ENCODE assay signal across 8 mouse cellular contexts in the genomic region with DNA sequence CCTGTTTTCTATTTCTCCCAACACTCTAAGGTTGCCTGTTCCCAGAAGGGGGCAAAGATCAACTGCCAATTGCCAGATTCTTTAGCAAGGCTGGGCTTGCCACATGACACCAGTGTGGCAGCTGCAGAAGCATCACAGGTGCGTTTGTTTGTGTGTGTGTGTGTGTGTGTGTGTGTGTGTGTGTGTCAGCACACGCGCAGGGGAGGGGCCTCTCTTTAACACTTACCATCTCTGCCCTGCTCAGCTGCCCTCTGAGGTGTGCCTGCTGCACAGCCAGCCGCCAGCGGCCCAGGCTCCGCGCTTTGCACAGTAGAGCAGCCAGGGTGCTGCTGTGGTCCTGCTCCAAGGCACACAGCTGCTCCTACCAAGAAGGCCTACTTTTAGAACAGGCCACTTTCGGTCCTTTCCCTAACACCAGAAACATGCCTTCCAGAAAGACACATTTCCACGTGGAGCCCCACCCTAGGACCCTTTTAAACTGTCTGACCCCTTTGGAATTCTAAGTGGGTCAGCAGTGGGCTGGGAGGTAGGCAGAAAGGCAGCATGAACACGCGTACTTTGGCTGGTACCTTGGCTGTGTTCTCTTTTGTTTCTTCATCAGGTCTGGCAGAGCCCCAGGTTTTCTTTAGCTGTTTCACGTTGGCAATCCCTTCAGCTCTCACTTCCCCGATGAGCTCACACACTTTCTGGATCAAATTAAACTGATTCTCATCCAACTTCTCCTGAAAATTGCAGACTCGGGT. TPM values are rescaled to one million over a fixed set of nuclear protein-coding genes. Genes with fewer than 3 reads are reported as not detected.
DNase-seq lines count a peak whose midpoint lies in the region; ATAC-seq and TF ChIP-seq lines count a peak whose summit lies in the region.

No protein-coding gene starts in this region.

- no peak for ATAC-seq in liver, embryonic 12.5 days
- ATAC-seq in intestine, postnatal 0 days: peak; percentile 97
- peak; percentile 86 for ATAC-seq in limb, embryonic 13.5 days (ENCODE audit: low FRiP score, low read depth)

- 48% methylated on average over 14 of the region's 14 CpGs for WGBS in liver, embryonic 12.5 days (ENCODE audit: insufficient replicate concordance)
- 37% methylated on average over 14 of the region's 14 CpGs for WGBS in intestine, postnatal 0 days
- 26% methylated on average over 14 of the region's 14 CpGs for WGBS in limb, embryonic 13.5 days

- 0 out of 2 replicates have a peak, but pooled peaks have one; percentile 3 for TF ChIP-seq CTCF in intestine, postnatal 0 days (IDR thresholded peaks at IDR 0.05; ENCODE audit: low read depth)

- no peak overlapping the region for H3K4me3 ChIP-seq in liver, embryonic 12.5 days
- no peak overlapping the region for H3K4me3 ChIP-seq in intestine, postnatal 0 days (ENCODE audit: low read depth, low read length)
- no peak overlapping the region for H3K4me3 ChIP-seq in limb, embryonic 13.5 days

- no peak overlapping the region for H3K4me2 ChIP-seq in liver, embryonic 12.5 days
- peak overlapping the region; percentile 10; the same call in 1 of the 2 replicates for H3K4me2 ChIP-seq in intestine, postnatal 0 days (replicated peaks; ENCODE audit: low read depth)
- 0 out of 2 replicates have a peak overlapping the region, but pooled peaks have one; percentile 4 for H3K4me2 ChIP-seq in limb, embryonic 13.5 days (replicated peaks)

- no peak overlapping the region for H3K27ac ChIP-seq in liver, embryonic 12.5 days
- peak overlapping the region; percentile 89 for H3K27ac ChIP-seq in intestine, postnatal 0 days (ENCODE audit: low read depth, low read length)
- H3K27ac ChIP-seq in limb, embryonic 13.5 days: peak overlapping the region; percentile 67

- H3K9ac ChIP-seq in liver, embryonic 12.5 days: no peak overlapping the region
- H3K9ac ChIP-seq in intestine, postnatal 0 days (ENCODE audit: low read depth, low read length): no peak overlapping the region
- H3K9ac ChIP-seq in limb, embryonic 13.5 days: no peak overlapping the region; the same call in 1 of the 2 replicates

- no peaks in the 10 kb centered on the region for H3K36me3 ChIP-seq in liver, embryonic 12.5 days
- no peaks in the 10 kb centered on the region for H3K36me3 ChIP-seq in intestine, postnatal 0 days (ENCODE audit: control insufficient read depth, insufficient read depth)
- peaks cover 4% of the 10 kb centered on the region for H3K36me3 ChIP-seq in limb, embryonic 13.5 days

- DNase-seq in liver: peak; percentile 9
- DNase-seq in brain, adult 2 months (ENCODE audit: low read depth, low spot score): peak; percentile 69
- peak; percentile 48 for DNase-seq in gastrocnemius, postnatal 10 days
- peak; percentile 35 for DNase-seq in right cerebral cortex, postnatal 14 days
- DNase-seq in Muller cell, postnatal 12 days (ENCODE audit: inconsistent ontology term): no peak

- 0 out of 2 replicates have a peak, but pooled peaks cover 4% of the 10 kb centered on the region for H3K27me3 ChIP-seq in liver, embryonic 12.5 days (replicated peaks)
- H3K27me3 ChIP-seq in intestine, postnatal 0 days (replicated peaks; ENCODE audit: control insufficient read depth, insufficient read depth, low read length): no peaks in the 10 kb centered on the region
- no peaks in the 10 kb centered on the region for H3K27me3 ChIP-seq in limb, embryonic 13.5 days

- no peaks in the 10 kb centered on the region for H3K4me1 ChIP-seq in liver, embryonic 12.5 days
- H3K4me1 ChIP-seq in intestine, postnatal 0 days (replicated peaks; ENCODE audit: control insufficient read depth, insufficient read depth, low read length): peaks cover 12% of the 10 kb centered on the region; the same call in 1 of the 2 replicates
- H3K4me1 ChIP-seq in limb, embryonic 13.5 days: peaks cover 28% of the 10 kb centered on the region

- peaks cover 7% of the 10 kb centered on the region; the same call in 1 of the 2 replicates for H3K9me3 ChIP-seq in liver, embryonic 12.5 days (replicated peaks)
- H3K9me3 ChIP-seq in intestine, postnatal 0 days (ENCODE audit: control insufficient read depth): no peaks in the 10 kb centered on the region
- peaks cover 5% of the 10 kb centered on the region for H3K9me3 ChIP-seq in limb, embryonic 13.5 days

RNA-seq across cellular contexts. Expression of a gene that starts 33.8 kb away (rescaled TPM):
- polyA plus RNA-seq in liver, embryonic 12.5 days (2016; fragmentation: Nextera tagmentation; extraction: Ambion mirVana): 83.6 TPM in 2 replicates
- total RNA-seq in gastrocnemius, postnatal 10 days (2021): 100 to 1,000 TPM; 173 to 184 TPM
- 181 and 189 TPM in 2 replicates for polyA plus RNA-seq in intestine, postnatal 0 days (2015; fragmentation: Nextera tagmentation; extraction: Ambion mirVana)
- polyA plus RNA-seq in limb, embryonic 13.5 days (2015; fragmentation: Nextera tagmentation; extraction: Ambion mirVana): 170 and 184 TPM in 2 replicates
